Mouse (Mus musculus) testis, adult 2 months (tissue): Measurements from ENCODE around the gene Gnmt. TPM values are rescaled to one million over a fixed set of nuclear protein-coding genes. Genes with fewer than 3 reads are reported as not detected.

ENCODE experiments used
- H3K27ac ChIP-seq: fragments of 200-500 bp; 2 replicates; pipeline ENCODE4 v1.5.1; 2012; ENCODE audit warnings: low read depth, low read length; ENCODE audit not compliant: control insufficient read depth, insufficient read depth
- H3K27me3 ChIP-seq: fragments of 200-500 bp; 2 replicates; pipeline ENCODE4 v1.6.1; 2012; ENCODE audit warnings: mild to moderate bottlenecking, low read length, moderate library complexity; ENCODE audit not compliant: control insufficient read depth, insufficient read depth
- H3K36me3 ChIP-seq: fragments of 200-500 bp; 2 replicates; pipeline ENCODE4 v1.6.1; 2012; ENCODE audit warnings: mild to moderate bottlenecking, low read length; ENCODE audit not compliant: control insufficient read depth, insufficient read depth
- H3K4me1 ChIP-seq: fragments of 200-500 bp; 2 replicates; pipeline ENCODE4 v1.6.1; 2012; ENCODE audit warnings: low read length; ENCODE audit not compliant: control insufficient read depth, insufficient read depth
- H3K4me3 ChIP-seq: fragments of 200-500 bp; 2 replicates; pipeline ENCODE4 v1.5.1; 2012; ENCODE audit warnings: low read depth, mild to moderate bottlenecking, low read length, moderate library complexity, mixed read lengths; ENCODE audit not compliant: control insufficient read depth
- CTCF ChIP-seq: fragments of 200-500 bp; IDR thresholded peaks from 2 replicates; pipeline ENCODE4 v1.5.1; 2012; ENCODE audit warnings: low read depth, mild to moderate bottlenecking, inconsistent platforms, low read length, moderate library complexity; ENCODE audit not compliant: control insufficient read depth, insufficient read depth, insufficient replicate concordance
- POLR2A ChIP-seq: fragments of 200-500 bp; IDR thresholded peaks from 2 replicates; pipeline ENCODE4 v1.6.1; 2012; ENCODE audit warnings: low read depth, mild to moderate bottlenecking, inconsistent platforms, low read length, moderate library complexity; ENCODE audit not compliant: control insufficient read depth
- polyA plus RNA-seq: library from polyadenylated mRNA; depleted of rRNA; stranded (reverse); fragments of >200 nt; gene quantifications from 2 replicates; pipeline ENCODE4 v1.2.3, GENCODE M21; 2012

Gene Gnmt
- polyA plus RNA-seq, 1 experiment: 2.3 TPM

- peak overlapping the region; percentile 100 for H3K4me3 ChIP-seq
- peak overlapping the region; percentile 91 for H3K27ac ChIP-seq
- TF ChIP-seq POLR2A (no peak), CTCF (no peak)
- no peaks in the 10 kb centered on the region for H3K36me3 ChIP-seq
- peaks cover 2% of the 10 kb centered on the region for H3K4me1 ChIP-seq
- no peaks in the 10 kb centered on the region for H3K27me3 ChIP-seq
Observed at GRCm38 (mm10) chr17:46711612-46712271, 17.2 kb downstream of the Gnmt start.

- Histone ChIP-seq H3K27ac (peak within 1 kb of the TSS; percentile 91), H3K4me1 (peaks cover 4% of the 10 kb centered on the region), H3K36me3 (no peaks in the 10 kb centered on the region), H3K4me3 (peak within 1 kb of the TSS; percentile 100), H3K27me3 (no peaks in the 10 kb centered on the region)
- TF ChIP-seq CTCF (no peak), POLR2A (peak; percentile 87)
Observed at GRCm38 (mm10) chr17:46710959-46711597, 17.9 kb downstream of the Gnmt start, which contains the start of gene Pex6. Pex6 (plus strand) TSS chr17:46711463.

- Histone ChIP-seq H3K27me3 (no peaks in the 10 kb centered on the region), H3K4me1 (peaks cover 14% of the 10 kb centered on the region), H3K27ac (no peak overlapping the region), H3K4me3 (no peak overlapping the region), H3K36me3 (no peaks in the 10 kb centered on the region)
- TF ChIP-seq POLR2A: no peak
- no peak for TF ChIP-seq CTCF
Observed at GRCm38 (mm10) chr17:46706375-46707089, 22.4 kb downstream of the Gnmt start.

GRCm38 (mm10) chr17:46704887-46705835 lies 23.8 kb downstream of the Gnmt start, which contains the start of gene Ppp2r5d:
Ppp2r5d (minus strand) TSS chr17:46705111.
- Histone ChIP-seq H3K27me3 (no peaks in the 10 kb centered on the region), H3K4me3 (peak within 1 kb of the TSS; percentile 88), H3K4me1 (peaks cover 11% of the 10 kb centered on the region), H3K27ac (peak within 1 kb of the TSS; percentile 9; the same call in 1 of the 2 replicates), H3K36me3 (no peaks in the 10 kb centered on the region)
- TF ChIP-seq CTCF (no peak), POLR2A (peak; percentile 60)

GRCm38 (mm10) chr17:46703971-46704886 lies 24.7 kb downstream of the Gnmt start:
- Histone ChIP-seq H3K36me3 (no peaks in the 10 kb centered on the region), H3K4me1 (peaks cover 11% of the 10 kb centered on the region), H3K27ac (peak overlapping the region; percentile 1; the same call in 1 of the 2 replicates), H3K4me3 (peak overlapping the region; percentile 88), H3K27me3 (no peaks in the 10 kb centered on the region)
- TF ChIP-seq POLR2A: no peak

- no peak for TF ChIP-seq POLR2A
- no peak for TF ChIP-seq CTCF
- Histone ChIP-seq H3K4me1 (peaks cover 11% of the 10 kb centered on the region), H3K36me3 (no peaks in the 10 kb centered on the region), H3K27ac (no peak overlapping the region), H3K4me3 (no peak overlapping the region), H3K27me3 (no peaks in the 10 kb centered on the region)
Observed at GRCm38 (mm10) chr17:46702506-46702905, 26.5 kb downstream of the Gnmt start.
